Comparison of ENCODE assay signal across 9 mouse cellular contexts in the genomic region with DNA sequence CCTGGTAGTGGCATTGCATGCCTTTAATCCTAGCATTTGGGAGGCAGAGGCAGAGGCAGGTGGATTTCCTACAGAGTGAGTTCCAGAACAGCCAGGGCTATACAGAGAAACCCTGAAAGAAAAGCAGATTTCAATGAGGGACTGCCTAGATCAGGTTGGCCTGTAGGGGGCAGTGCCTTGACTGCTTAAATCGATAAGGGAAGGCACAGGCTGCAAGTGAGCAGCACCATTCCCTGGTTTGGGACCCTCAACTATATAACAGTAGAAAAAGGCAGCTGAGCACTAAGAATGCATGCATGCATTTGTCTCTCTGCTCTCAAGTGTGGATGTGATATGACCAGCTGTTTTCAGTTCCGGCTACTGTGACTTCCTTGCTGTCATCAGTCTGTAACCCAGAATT.
DNase-seq lines count a peak whose midpoint lies in the region; ATAC-seq and TF ChIP-seq lines count a peak whose summit lies in the region.
"Had no signal": no experiment of that assay in that cellular context is flagged by ENCODE, and none has a peak within 500 bp of the region (broad histone marks: within the 10 kb centered on the region; RNA-seq: fewer than 3 reads in every experiment).

No protein-coding gene starts in this region.

- TF ChIP-seq POLR2A in small intestine, adult 2 months (IDR thresholded peaks at IDR 0.05; ENCODE audit: low read depth, low read length): no peak

- no peak overlapping the region for H3K4me3 ChIP-seq in layer of hippocampus, adult 2 months
- no peak overlapping the region for H3K4me3 ChIP-seq in hindbrain, embryonic 13.5 days
- H3K4me3 ChIP-seq in small intestine, adult 2 months (ENCODE audit: low read depth, low read length): no peak overlapping the region
- H3K4me3 ChIP-seq: megakaryocyte, embryonic 14.5 days had no signal

- CTCF ChIA-PET in Patski (lab: Charles Lee): interaction anchor here (0.8 to 6.0 kb wide), 11 partner anchors 7 to 357 kb away, joined by 3 to 36 read pairs (median 4); partner anchors contain the start of gene Large1

- H3K4me1 ChIP-seq in hindbrain, embryonic 13.5 days (replicated peaks): no peaks in the 10 kb centered on the region
- no peaks in the 10 kb centered on the region for H3K4me1 ChIP-seq in small intestine, adult 2 months (ENCODE audit: control insufficient read depth, insufficient read depth, insufficient read length, low read length)
- H3K4me1 ChIP-seq: megakaryocyte, embryonic 14.5 days had no signal

- 54% methylated on average over 2 of the region's 2 CpGs for WGBS in hindbrain, embryonic 13.5 days
- WGBS in small intestine, adult 2 months: 47% methylated on average over 2 of the region's 2 CpGs

- H3K4me2 ChIP-seq in hindbrain, embryonic 13.5 days: no peak overlapping the region

- peak; percentile 85 for TF ChIP-seq CTCF in layer of hippocampus, adult 2 months (conservative IDR thresholded peaks at IDR 0.05)
- peak; percentile 77 for TF ChIP-seq CTCF in Patski (IDR thresholded peaks at IDR 0.05)
- peak; percentile 66; the same call in 1 of the 2 replicates for TF ChIP-seq CTCF in small intestine, adult 2 months (IDR thresholded peaks at IDR 0.05; ENCODE audit: extremely low read depth, insufficient read length, insufficient replicate concordance, low read depth, low read length)

- in situ Hi-C loops in Patski (cut with MboI; ENCODE audit: low pct_unique_long_range_greater_than_20kb): no loop called here

- POLR2A ChIA-PET in Patski (lab: Charles Lee): no interaction called here

- DNase-seq in layer of hippocampus, adult 2 months (ENCODE audit: low spot score in 2 of 2): peak in 1 of 2 experiments; percentile 45
- DNase-seq in layer of hippocampus, adult 8-10 months (ENCODE audit: low spot score in 2 of 2): no peak
- no peak for DNase-seq in Patski (ENCODE audit: low read depth, low spot score)
- peak; percentile 53 to 62 for DNase-seq in cerebellum, postnatal 10 days
- DNase-seq in lung, postnatal 14 days: peak; percentile 37
- no peak for DNase-seq in gastrocnemius, postnatal 25 days

- H3K9ac ChIP-seq in hindbrain, embryonic 13.5 days: no peak overlapping the region

- no peaks in the 10 kb centered on the region for H3K9me3 ChIP-seq in hindbrain, embryonic 13.5 days
- H3K9me3 ChIP-seq: megakaryocyte, embryonic 14.5 days had no signal

- no peaks in the 10 kb centered on the region for H3K27me3 ChIP-seq in Patski
- H3K27me3 ChIP-seq in hindbrain, embryonic 13.5 days: no peaks in the 10 kb centered on the region
- H3K27me3 ChIP-seq in small intestine, adult 2 months (ENCODE audit: control insufficient read depth, insufficient read depth, low read length): no peaks in the 10 kb centered on the region
- H3K27me3 ChIP-seq: megakaryocyte, embryonic 14.5 days had no signal

- H3K27ac ChIP-seq in layer of hippocampus, adult 2 months: no peak overlapping the region
- no peak overlapping the region for H3K27ac ChIP-seq in hindbrain, embryonic 13.5 days
- no peak overlapping the region for H3K27ac ChIP-seq in small intestine, adult 2 months (ENCODE audit: insufficient read depth, low read depth, low read length)

- H3K36me3 ChIP-seq in hindbrain, embryonic 13.5 days: no peaks in the 10 kb centered on the region
- H3K36me3 ChIP-seq in small intestine, adult 2 months (ENCODE audit: control insufficient read depth, insufficient read depth, low read length): no peaks in the 10 kb centered on the region

- ATAC-seq in Patski: no peak
- ATAC-seq in hindbrain, embryonic 13.5 days (ENCODE audit: low FRiP score): peak; percentile 59; the same call in 1 of the 2 replicates

Comparison
In these comparisons a context has a peak if more than half of its experiments do, and no peak if none do; other contexts are left out.
1. DNase-seq: peak in cerebellum, postnatal 10 days (2 of 2) and lung, postnatal 14 days (single experiment); none in layer of hippocampus, adult 8-10 months (0 of 2), Patski (single experiment) and gastrocnemius, postnatal 25 days (single experiment).
2. Peak in every context shown above with its lines, with median percentiles within 50 percentile points of each other: CTCF ChIP-seq.